Mouse (Mus musculus) monocyte, adult 5-6 weeks (primary cell): ENCODE measurements around the gene Ltv1. TPM values are rescaled to one million over a fixed set of nuclear protein-coding genes. Genes with fewer than 3 reads are reported as not detected.
"Not testable (repeated sequence)": the region's sequence is repeated elsewhere in the genome, so short reads cannot be mapped to it uniquely, and the experiment has no call there.

Source experiments
- ATAC-seq: fragments of 153-309, 156-312 bp; replicated peaks from 2 replicates; pipeline ENCODE4 v1.8.0; 2017; ENCODE audit warnings: mild to moderate bottlenecking; ENCODE audit not compliant: low TSS enrichment, insufficient number of reproducible peaks, severe bottlenecking, poor library complexity, low FRiP score
- total RNA-seq: library from RNA; stranded (forward); fragments of 200-1000, 200-491, 200-594 nt; gene quantifications from 3 replicates; pipeline ENCODE4 v1.2.3, GENCODE M21; 2017

The Ltv1 gene
- total RNA-seq, 1 experiment from 2014 or later: 55.7 TPM

DNA sequence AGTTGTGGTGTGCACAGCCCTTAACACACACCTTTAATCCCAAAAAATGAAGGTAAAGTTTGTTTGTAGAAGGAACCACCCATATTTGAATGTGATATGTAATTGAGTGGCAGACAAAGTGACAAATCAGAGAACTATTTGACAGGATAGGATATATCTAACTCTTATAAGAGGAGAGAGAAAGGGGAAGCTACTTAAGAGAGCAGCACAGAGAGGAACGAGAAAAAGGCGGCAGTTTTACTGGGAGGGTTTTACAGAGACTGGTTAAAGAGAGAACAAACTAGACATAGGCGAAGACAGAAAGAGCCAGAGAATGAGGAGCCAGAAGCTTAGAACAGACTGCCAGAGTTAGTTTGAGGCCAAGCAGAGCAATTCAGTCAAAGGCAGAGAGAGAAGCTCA, 7.9 kb upstream of the Ltv1 start:
- peak; percentile 58; the same call in 1 of the 2 replicates for ATAC-seq

DNA sequence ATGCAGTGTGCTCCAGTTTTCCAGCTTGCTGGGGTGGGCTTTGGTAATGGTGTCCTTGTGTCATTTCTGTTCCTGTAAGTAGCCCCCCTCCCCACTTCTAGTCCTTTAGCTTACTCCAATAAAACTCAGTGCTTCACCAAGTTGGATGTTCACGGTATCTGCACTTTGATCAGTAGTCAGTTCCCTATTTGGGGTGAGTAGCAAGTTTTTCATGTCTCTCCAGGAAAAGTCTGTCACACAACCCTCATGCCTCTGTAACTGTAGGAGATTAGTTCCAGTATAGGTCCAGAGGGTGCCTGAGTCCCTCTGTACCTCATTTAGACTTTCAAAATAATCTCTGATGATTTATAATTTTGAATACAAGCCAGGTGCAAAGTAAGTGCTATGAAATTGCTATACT, 6.3 kb upstream of the Ltv1 start:
- no peak for ATAC-seq

DNA sequence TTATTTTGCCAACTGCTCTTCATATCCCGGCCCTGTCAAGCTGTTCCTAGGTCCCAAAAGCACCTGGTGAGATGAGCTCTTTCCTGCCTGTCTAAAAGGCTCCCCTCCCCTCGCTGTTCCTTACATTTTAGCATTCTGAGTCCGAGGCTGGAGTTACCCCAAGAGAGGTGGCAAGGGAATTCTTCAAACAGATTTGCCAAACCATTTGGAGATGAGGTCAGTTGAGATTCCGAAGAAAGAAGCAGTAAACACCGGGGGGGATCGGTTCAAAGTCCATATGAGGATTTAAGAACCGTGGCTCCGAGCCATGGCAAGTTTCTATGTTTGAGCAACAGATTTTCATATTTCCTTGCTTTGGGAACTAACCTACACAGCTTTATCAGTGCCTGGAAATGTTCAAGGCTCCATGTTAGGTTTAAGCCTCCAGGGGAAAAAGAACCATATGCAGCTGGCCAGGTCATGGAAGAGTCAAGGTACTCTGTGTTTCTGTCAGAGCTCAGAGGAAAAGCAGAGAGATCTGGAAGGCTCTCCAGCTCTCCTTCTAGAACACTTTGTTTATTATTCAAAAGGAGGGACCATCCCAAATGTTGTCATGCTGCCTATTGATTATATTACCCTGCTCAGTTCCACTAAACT, 4.0 kb upstream of the Ltv1 start:
- no peak for ATAC-seq

DNA sequence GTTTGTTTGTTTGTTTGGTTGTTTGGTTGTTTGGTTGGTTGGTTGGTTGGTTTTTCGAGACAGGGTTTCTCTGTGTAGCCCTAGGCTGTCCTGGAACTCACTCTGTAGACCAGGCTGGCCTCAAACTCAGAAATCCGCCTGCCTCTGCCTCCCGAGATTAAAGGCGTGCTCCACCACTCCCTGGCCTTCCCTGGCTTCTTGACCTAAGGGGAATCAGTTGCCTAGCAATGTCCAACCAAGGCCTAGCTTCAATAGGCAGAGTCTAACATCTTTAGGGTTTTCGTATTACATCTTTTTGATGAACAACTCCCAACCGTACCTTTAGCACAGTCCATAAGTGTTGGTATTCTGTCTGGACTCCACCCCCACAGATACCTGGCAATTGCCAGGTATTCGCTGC, 528 bp upstream of the Ltv1 start:
- not testable (repeated sequence) for ATAC-seq

DNA sequence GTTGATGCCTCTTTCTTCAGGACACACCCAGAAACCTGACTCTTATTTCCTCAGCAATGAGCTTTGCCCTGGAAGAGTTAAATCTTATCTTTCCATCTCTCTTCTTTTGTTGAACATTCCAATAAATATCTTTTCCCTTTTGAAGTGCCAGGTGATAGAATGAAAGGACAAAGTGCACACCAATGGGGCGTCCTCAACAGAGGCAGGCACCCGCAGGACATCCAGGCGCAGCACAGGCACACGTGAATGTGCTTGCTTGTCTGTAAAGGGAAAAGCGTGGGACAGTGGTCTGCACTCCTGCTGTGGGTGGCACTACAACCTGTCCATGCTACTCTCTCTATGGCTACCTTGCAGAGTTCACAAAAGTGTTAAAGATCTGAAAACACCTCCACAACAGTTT, 3.1 kb downstream of the Ltv1 start:
- no peak for ATAC-seq

DNA sequence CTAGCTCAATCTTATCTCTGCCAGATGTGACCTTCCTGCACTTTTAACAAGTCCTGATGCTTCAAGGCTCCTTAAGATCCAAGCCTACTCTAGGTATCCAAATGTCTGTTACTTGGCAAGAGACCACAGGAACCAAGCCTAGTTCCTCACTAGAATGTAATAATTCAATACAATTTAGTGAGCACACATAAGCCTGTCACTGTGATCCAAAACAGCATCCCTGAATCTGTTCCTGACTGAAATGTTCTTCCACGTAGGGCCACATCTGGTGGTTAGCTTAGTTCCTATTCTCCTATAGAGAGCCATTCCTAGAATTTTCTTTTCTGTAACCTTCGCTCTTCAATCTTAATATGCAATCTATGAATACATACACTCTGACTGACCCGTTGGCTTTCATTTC, 6.2 kb downstream of the Ltv1 start:
- ATAC-seq: no peak

DNA sequence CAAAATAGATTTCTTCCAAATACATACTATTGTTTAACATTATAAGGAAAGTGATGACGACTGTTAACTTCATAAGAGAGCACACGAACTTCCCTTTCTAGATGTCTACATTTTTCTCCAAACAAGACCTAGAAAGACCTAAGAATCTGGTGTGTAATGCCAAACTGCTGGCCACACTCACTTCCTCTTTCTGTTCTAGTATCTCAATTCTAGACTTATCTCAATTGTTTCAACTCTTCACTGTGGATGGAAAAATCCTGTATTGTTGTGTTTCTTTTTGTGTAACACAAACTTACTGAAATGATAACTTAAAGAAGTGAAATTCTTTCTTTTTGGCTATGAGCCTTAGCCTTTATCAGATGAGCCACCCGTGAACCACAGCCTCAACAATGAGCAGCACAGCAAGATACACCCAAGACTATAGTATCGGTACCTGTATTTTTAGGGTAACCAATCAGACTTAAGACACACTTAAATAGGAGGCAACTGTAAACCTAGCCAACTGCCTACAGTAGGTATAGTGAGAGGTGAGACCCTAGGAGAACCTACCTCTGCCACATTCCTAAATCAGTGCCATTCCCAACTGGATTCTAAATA, 8.7 kb downstream of the Ltv1 start:
- peak; percentile 45; the same call in 1 of the 2 replicates for ATAC-seq

DNA sequence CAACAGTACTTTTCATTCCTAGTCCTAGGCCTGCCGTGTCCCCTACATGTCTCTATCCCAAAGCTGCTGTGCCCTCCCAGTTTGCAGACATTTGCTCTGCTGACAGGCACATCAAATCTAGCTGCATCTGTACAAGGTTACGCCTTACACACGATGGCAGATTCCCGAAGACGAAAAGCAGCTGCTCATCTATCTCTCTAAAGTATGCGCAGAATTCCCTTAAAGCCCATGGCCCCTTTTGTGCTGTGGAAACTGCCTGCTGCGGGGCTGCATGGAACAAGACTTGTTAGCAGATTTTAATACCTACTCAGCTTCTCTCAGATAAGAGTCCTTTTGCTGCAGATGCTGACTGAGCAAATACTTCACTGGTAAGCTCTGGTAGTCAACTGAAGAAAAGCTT, 12.8 kb downstream of the Ltv1 start:
- ATAC-seq: no peak

DNA sequence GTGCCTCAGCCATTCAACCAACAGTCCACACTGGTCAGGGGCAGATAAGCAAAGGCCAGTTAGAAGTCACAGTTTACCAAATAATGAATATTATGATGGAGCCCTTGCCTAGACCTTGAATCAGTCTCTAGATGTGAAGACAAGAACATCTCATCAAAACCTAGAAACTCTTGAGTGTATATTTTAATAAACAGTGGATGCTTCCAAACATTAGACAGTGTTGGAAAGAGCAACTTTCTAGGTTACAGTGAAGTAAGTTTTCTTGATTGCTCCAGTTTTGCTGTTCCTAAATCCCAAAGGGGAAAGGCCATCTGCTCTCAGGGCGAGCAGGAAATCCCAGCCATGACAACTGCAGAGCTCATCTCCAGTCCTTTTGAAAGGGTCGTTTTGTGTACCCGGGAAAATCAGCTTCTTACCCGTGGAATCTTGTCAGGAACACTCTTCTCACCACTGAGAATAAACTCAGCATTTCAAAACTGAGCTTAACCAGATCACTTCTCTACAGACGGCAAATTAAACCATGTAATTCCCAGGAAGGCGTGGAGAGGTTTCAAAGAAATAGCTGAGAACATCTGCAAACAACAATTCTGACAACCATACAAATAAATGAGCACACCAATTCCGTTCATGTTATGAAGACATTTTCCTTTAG, 14.9 kb downstream of the Ltv1 start, which contains the start of gene Zc2hc1b:
Gene Zc2hc1b (minus strand): TSS at position 51 of the 652 bp plus-strand sequence.
- no peak for ATAC-seq

DNA sequence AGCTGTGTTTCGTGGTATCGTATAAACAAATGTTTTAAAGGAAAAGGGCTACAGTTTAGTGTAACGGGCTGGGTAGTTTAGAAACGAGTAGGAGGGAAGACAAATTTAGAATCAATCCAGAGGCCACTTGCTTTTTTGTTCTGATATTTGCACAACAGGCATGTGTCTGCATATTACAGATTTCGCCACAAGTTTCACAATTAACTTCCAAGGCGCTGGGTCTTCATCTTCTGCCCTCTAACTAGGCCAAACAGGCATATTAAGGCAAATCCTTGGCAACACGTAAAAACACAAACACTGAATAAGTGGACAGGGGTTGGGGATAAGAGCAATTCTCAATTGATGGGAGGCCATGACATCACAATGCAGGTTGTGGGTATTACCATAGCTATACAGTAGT, 17.1 kb downstream of the Ltv1 start:
- no peak for ATAC-seq

DNA sequence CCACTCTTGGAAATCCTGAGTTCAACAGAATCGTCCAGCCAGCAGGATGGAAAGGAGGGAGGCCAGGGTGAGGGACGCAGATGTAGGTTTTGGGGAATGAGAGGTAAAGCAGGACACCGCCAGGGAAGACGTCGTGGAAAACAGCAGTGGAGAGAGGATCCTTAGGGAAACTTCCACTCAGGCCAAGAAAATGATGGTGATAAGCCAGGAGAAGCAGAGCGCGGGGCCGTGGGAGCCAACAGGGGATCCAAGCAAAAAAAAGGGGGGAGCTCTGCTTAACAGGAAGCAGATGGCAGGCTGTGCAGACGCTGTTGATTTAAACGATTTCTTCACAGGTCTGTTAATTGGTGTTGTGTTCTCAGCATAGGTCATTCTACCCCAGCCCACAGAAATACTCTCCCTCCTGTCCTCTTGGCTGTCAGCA, 20.2 kb downstream of the Ltv1 start:
- ATAC-seq: no peak

DNA sequence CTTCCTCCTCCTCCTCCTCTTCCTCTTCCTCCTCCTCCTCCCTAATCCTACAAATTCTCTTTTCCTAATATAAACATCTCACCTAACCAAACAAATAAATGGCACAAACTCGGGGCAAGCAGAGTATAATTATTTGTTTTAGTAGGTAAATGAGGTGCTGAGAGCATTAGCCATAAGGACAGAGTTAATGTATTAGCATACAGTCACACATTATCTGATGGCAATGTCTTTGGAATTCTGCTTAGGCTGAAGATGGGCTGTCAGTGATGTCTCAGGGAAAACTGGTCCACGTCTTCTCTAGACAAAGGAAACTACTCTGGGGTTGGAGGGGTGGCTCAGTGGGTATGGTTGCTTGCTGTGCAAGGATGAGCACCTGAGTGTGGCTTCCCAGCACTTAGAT, 21.5 kb downstream of the Ltv1 start:
- no peak for ATAC-seq

DNA sequence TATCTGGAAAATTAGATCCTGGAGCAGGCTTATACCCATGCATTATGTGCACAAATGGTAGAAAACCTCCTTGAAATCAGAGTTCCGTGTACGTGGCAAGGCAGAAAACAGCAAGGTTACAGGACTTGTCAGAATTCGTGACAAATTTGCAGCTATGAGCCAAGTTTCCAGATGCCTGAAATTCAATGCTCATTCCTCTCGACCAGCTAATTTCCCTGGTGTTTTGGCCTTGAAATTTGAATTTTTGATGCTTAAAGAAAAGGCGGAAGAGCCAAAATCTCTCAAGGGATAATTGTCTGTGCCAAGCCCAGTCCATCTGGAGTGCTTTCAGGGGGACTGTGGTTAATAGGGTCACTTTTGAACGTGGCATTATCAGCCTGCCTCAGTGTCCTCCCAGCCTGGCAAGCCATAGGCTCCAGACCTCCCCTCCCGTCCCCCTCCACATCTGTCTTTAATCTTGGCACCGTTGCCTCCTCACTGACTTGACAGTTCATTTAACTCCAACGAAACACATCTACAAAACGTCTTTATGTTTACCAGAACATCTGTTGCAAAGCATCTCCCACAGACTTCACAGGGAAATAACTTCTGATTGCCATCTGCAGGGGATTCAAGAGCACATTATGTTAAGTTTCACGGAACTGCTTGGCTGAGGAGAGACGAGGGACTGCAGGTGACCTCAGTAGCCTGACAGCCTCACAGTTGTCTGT, 22.1 kb downstream of the Ltv1 start:
- ATAC-seq: no peak

DNA sequence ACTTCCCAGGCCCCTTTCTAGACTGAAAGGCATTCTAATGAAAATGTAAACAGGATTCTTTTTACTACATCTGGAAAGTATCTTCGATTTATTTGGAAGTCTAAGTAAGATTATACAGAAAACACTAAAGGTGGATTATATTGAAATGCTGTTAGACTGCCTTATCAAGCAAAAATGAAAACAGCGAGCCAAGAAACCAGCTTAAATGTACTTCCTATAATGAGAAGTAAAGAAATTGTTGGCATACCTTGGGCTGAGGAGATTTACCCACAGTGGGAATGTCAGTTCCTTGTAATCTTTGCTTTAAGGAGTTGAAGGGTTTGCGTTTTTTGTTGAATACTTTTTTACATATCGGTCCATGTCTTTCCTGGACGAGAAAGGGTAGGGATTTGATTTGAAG, 24.5 kb downstream of the Ltv1 start:
- no peak for ATAC-seq

DNA sequence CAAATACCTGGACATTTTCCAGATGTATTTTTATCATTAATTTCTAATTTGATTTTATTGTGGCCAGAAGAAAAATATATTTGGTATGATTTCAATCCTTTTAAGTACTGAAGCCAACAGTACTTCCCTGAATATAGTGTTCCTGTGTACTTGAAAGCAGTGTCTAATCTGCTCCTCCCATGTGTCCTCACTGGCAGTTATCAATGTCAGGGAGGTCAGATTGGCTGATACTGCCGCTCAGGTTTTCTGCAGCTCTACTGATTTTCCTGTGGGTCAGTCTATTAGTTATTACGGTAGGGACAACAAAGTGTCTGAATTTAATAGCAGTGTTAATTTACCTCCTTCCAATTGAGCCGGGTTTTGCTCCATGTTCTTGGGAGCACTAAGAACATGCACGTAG, 30.9 kb downstream of the Ltv1 start:
- ATAC-seq: no peak

DNA sequence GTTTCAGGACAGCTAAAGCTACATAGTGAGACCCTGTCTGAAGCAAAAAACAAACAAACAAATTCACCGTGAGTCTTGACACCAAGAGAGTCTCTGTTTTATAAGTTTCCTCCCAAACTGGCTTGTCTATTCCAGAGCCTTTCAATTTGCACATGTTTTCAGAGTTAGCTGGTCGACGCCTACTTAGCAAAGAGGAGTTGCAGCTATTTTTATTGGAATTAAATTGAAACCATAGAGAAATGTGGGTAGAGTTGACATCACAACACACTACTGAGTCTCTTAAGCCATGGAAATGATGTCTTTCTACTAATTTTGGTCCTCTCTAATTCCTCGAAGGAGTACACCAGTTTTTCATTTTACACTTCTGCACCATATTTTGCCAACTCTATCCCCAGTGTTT, 32.1 kb downstream of the Ltv1 start:
- no peak for ATAC-seq

DNA sequence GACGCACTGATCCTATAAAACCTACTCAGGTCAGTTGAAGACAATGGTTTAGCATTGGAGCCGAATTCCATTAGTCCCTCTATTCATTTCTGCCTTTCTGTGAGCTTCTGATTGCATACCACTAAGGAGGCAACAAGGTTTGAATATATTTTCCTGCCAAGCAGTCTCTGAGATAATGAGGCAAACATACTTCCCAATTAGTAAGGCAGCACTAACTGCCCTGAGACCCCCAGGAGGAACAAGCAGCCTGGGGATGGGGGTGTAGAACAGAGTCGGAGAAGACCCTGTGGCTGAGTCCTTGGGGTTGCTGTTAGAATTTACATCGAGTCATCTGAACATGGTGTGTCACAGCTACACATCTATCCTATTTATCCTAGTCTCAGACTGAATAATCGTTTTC, 37.6 kb downstream of the Ltv1 start:
- no peak for ATAC-seq

DNA sequence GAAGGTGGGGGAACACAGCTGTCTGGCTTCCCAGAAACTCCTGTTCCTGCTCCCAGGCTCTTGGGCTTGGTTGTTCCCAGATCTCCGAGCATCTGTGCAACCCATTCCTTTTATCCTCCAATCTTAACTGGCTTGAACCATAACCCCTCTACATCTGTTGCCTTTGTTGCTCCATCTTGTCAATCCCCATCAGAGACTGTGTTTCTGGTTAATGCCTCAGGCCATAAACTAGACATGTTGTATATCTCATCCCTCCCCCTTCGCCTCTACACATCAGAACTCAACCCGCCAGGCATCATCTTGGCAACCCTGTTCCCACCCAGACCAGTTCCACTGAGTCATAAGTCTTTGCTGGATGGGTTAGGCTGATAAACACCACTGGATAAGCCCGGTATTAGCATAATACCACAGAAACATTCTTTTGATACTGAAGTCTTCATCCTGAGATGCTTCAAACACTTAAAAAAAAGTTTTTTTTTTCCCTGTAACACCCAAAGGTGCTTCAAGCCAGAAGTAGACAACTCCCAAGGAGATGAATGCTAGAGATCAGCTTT, 40.1 kb downstream of the Ltv1 start:
- ATAC-seq: no peak

DNA sequence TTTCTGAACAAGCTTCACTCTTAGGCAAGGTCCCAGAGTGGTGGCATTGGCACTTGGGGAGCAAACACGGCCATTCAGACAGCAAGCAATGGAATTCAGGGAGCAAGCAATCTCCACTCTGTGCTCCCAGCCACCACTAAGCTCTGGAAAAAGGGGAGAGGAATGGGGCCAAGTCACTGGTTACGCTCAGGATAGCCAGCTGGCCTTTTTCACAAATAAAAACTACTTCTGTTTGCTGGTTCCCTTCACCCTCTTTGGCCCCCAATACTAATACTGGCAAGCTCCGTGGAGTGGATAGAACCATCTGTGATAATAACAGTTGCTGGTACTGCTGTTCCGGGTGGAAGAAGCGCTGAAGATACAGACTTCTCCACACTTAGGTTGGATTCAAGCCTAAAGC, 41.6 kb downstream of the Ltv1 start:
- no peak for ATAC-seq
